Mouse (Mus musculus) heart, adult 2 months (tissue): ENCODE measurements around the gene Mon2. TPM values are rescaled to one million over a fixed set of nuclear protein-coding genes. Genes with fewer than 3 reads are reported as not detected.
"Not testable (repeated sequence)": the region's sequence is repeated elsewhere in the genome, so short reads cannot be mapped to it uniquely, and the experiment has no call there.

Experiments used
- DNase-seq, 2 experiments: peaks; one replicate each; pipeline ENCODE4 v3.0.0; 2021
- H3K27ac ChIP-seq: fragments of 200-600 bp; 2 replicates; pipeline ENCODE4 v1.8.1; 2022
- H3K27me3 ChIP-seq: fragments of 200-500 bp; 2 replicates; pipeline ENCODE4 v1.6.1; 2012; ENCODE audit warnings: mild to moderate bottlenecking, low read length, inconsistent platforms, mixed read lengths; ENCODE audit not compliant: control insufficient read depth, insufficient read depth
- H3K36me3 ChIP-seq: fragments of 200-500 bp; 2 replicates; pipeline ENCODE4 v1.6.1; 2012; ENCODE audit warnings: low read length, inconsistent platforms; ENCODE audit not compliant: control insufficient read depth, insufficient read depth
- H3K4me1 ChIP-seq: fragments of 200-500 bp; 2 replicates; pipeline ENCODE4 v1.6.1; 2011; ENCODE audit warnings: low read length; ENCODE audit not compliant: control insufficient read depth, insufficient read depth
- H3K4me3 ChIP-seq: fragments of 200-600 bp; 2 replicates; pipeline ENCODE4 v1.8.1; 2022
- H3K79me2 ChIP-seq: fragments of 200-500 bp; replicated peaks from 2 replicates; pipeline ENCODE4 v1.6.1; 2012; ENCODE audit warnings: mild to moderate bottlenecking, inconsistent platforms, low read length, moderate library complexity, mixed read lengths; ENCODE audit not compliant: control insufficient read depth, insufficient read depth
- H3K9ac ChIP-seq: fragments of 200-500 bp; 2 replicates; pipeline ENCODE4 v1.6.1; 2012; ENCODE audit warnings: low read depth, mild to moderate bottlenecking, control low read depth, inconsistent platforms, low read length, mixed read lengths
- CTCF ChIP-seq: fragments of 200-600 bp; IDR thresholded peaks from 2 replicates; pipeline ENCODE4 v1.8.1; 2022; ENCODE audit warnings: antibody characterized with exemption, mild to moderate bottlenecking, moderate library complexity
- EP300 ChIP-seq: fragments of 200-500 bp; IDR thresholded peaks from 2 replicates; pipeline ENCODE4 v1.6.1; 2011; ENCODE audit warnings: low read depth, low read length, control low read depth; ENCODE audit not compliant: insufficient read depth
- POLR2A ChIP-seq: fragments of 200-500 bp; IDR thresholded peaks from 2 replicates; pipeline ENCODE4 v1.6.1; 2011; ENCODE audit warnings: mild to moderate bottlenecking, low read depth, low read length, control low read depth; ENCODE audit not compliant: insufficient read depth
- WGBS: fragments of 180-500 bp; shearing (Covaris S2); methylation state at CpG from one replicate; pipeline ENCODE4 v1.1.7; 2018; 5-methylcytosine and 5-hydroxymethylcytosine counted together
- intact Hi-C: fragments of 180-260 bp; cut with DNase I; formaldehyde crosslinking; loops from one replicate; pipeline ENCODE4 v1.15.1; 2025
- polyA plus RNA-seq: library from polyadenylated mRNA; depleted of rRNA; stranded (reverse); fragments of >200 nt; gene quantifications from 2 replicates; pipeline ENCODE4 v1.2.3, GENCODE M21; 2012
- total RNA-seq, 2 experiments: library from RNA; stranded (reverse); gene quantifications; 2 replicates each; pipeline ENCODE4 v1.2.3; 2021

Mon2 gene
- total and polyA plus RNA-seq, 3 experiments: 29.0 to 39.5 (median 35.7) TPM

DNA sequence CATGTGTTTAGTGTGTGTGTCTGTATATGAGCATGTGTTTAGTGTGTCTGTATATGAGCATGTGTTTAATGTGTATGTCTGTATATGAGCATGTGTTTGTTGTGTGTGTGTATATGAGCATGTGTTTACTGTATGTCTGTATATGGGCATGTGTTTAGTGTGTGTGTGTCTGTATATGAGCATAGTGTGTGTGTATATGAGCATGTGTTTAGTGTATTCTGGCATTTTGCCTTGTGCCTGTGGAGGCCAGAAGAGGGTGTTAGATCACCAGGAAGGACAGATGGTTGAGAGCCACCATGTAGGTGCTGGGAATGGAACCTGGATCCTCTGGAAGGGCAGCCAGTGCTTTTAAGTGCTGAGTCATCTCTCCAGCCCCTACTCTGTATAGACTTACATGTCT is 96.9 kb downstream of the Mon2 start:
- H3K27me3 ChIP-seq: no peaks in the 10 kb centered on the region
- no peak overlapping the region for H3K4me3 ChIP-seq
- no peak for DNase-seq
- TF ChIP-seq EP300: no peak
- H3K4me1 ChIP-seq: peaks cover 4% of the 10 kb centered on the region
- intact Hi-C loops: no loop called here
- no peak overlapping the region for H3K27ac ChIP-seq
- H3K36me3 ChIP-seq: peaks cover 16% of the 10 kb centered on the region
- H3K9ac ChIP-seq: no peak overlapping the region
- no peaks in the 10 kb centered on the region for H3K79me2 ChIP-seq

DNA sequence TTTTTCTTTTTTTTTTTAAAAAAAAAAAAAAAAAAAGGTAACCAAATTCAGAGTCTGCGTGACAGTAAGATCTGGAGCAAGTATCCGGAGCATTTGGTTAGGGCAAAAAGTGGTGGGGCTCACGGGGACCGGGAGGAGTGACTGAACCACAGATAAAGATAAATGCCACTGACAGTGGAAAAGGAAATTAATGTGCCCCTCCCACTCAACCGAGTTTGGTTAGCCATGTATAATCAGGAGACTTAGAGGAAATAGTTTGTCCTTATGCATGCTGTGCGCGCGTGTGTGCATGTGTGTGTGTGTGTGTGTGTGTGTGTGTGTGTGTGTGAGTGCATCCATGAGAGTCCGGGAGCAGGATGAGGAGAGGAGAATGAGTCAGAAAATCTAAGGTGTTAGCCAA is 100.3 kb downstream of the Mon2 start:
- Histone ChIP-seq H3K4me1 (peaks cover 1% of the 10 kb centered on the region; the same call in 1 of the 2 replicates), H3K79me2 (no peaks in the 10 kb centered on the region), H3K9ac (no peak overlapping the region), H3K27me3 (no peaks in the 10 kb centered on the region), H3K4me3 (no peak overlapping the region), H3K36me3 (no peaks in the 10 kb centered on the region), H3K27ac (no peak overlapping the region)
- 49% methylated on average over 9 of the region's 9 CpGs for WGBS
- TF ChIP-seq CTCF (no peak), EP300 (no peak), POLR2A (no peak)
- DNase-seq: no peak
- intact Hi-C loops: no loop called here

DNA sequence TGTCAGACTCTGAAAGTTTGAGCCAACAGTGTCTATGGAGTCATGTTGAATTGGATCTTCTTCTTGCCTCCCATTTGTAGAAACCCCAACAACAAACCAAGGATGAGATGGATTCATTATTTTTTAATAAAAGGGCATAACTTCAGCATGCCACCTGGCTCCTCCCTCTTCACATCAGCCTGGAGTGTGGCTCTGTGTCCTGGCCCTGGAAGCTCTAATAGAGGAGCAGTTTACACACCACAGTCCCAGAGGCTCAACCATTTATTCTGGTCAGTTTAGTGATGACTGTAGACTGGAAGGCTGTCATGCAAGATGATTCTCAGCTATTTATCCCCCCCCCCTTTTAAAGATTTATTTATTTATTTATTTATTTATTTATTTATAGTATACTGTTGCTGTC is 103.1 kb downstream of the Mon2 start:
- no peak overlapping the region for H3K27ac ChIP-seq
- intact Hi-C loops: no loop called here
- no peaks in the 10 kb centered on the region for H3K36me3 ChIP-seq
- H3K4me1 ChIP-seq: peaks cover 1% of the 10 kb centered on the region; the same call in 1 of the 2 replicates
- TF ChIP-seq CTCF: no peak
- H3K4me3 ChIP-seq: no peak overlapping the region
- no peaks in the 10 kb centered on the region for H3K27me3 ChIP-seq
- H3K9ac ChIP-seq: no peak overlapping the region
- no peaks in the 10 kb centered on the region for H3K79me2 ChIP-seq
- DNase-seq: no peak

DNA sequence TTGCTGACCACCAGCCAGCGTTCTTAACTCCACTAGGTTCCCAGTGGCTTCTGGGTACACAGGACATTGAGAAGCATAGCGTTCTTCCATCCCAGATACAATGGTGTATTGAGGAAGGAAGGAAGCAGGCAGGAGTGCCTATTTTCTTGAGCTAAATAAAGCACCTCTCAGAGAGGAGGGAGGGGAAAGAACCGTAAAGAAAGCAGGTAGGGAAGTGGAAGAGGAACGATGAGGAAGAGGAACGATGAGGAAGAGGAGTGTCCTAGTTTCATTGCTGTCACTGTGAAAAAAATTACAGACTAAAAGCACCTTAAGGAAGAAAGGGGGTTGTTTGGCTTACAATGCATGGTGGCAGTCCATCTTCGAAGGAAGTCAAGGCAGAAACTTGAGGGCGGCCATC is 106.1 kb downstream of the Mon2 start:
- Histone ChIP-seq H3K79me2 (no peaks in the 10 kb centered on the region), H3K27ac (no peak overlapping the region), H3K27me3 (no peaks in the 10 kb centered on the region), H3K4me1 (no peaks in the 10 kb centered on the region; the same call in 1 of the 2 replicates), H3K4me3 (no peak overlapping the region), H3K36me3 (no peaks in the 10 kb centered on the region), H3K9ac (no peak overlapping the region)
- DNase-seq: no peak
- WGBS: 64% methylated on average over 7 of the region's 7 CpGs
- TF ChIP-seq EP300: no peak
- TF ChIP-seq POLR2A: no peak
- TF ChIP-seq CTCF: no peak
- intact Hi-C loops: no loop called here

DNA sequence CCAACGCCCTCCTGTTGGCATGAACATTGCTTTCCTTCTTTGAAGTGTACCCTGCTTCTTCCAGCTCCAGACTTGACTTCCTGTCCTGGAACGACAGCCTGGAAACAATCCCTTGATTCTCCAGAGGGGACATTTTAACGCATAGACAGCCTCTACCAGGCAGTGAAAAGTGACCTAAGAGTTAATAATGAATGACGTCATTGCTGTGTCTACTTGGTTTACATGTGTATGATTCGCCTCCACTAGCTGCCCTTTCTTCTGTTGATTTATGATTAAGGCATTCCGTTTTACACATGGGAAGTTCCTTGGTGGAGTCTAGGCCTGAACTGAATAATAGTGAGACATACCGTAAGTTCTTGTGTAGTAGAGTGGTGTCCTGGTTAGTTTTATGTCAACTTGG is 109.9 kb downstream of the Mon2 start:
- Histone ChIP-seq H3K4me1 (peaks cover 2% of the 10 kb centered on the region), H3K27ac (no peak overlapping the region), H3K79me2 (no peaks in the 10 kb centered on the region), H3K4me3 (no peak overlapping the region), H3K36me3 (no peaks in the 10 kb centered on the region), H3K27me3 (no peaks in the 10 kb centered on the region), H3K9ac (no peak overlapping the region)
- DNase-seq: no peak
- intact Hi-C loops: no loop called here
- TF ChIP-seq EP300 (no peak), POLR2A (no peak), CTCF (no peak)
- WGBS: 49% methylated on average over 7 of the region's 7 CpGs

DNA sequence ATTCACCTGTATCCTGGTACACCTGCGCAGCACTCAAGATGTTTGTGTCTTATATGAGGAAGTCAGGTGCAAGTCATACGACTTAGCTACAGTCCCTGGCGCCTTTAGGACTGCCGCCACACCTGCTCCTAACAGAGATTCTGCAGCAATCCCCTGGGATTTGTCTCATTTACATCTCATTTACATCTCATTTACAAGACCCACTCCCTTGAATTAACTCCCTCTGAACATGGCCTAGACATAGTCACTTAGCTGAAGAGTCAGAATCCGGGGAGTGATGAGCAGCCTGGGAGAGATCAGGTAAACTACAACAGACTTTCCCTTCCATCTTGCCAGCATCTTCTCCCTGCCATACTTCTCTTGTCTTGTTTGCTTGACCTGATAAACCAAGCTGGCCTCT is 110.7 kb downstream of the Mon2 start:
- not testable (repeated sequence) for H3K4me1 ChIP-seq, H3K27ac ChIP-seq, H3K4me3 ChIP-seq, H3K79me2 ChIP-seq, H3K9ac ChIP-seq, H3K27me3 ChIP-seq, H3K36me3 ChIP-seq, DNase-seq
- 94% methylated on average over 5 of the region's 5 CpGs for WGBS
- intact Hi-C loops: loop anchor here (2.0 kb wide), 1 partner anchor 17 kb away; no protein-coding TSS in a partner anchor

DNA sequence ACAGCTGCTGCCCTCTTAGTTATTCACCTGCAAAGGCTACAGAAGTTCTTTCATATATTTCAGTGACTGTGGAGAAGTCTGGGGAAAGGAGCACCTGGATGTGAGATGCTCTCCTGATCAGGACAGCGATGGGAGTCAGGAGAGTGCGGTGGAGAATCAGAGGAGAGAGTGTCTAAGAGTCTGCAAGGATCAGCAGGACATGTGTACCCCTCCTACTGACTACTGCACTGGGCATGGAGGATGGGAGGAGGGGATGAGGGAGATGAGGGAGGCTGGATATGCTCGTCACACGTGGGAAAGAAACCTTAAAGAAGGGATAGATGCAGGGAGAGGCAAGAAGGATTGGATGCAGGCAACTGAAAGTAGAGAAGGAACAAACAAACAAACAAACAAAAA is 112.1 kb downstream of the Mon2 start:
- no peak overlapping the region for H3K4me3 ChIP-seq
- TF ChIP-seq CTCF (no peak), EP300 (no peak), POLR2A (no peak)
- no peak overlapping the region for H3K27ac ChIP-seq
- H3K79me2 ChIP-seq: no peaks in the 10 kb centered on the region
- intact Hi-C loops: loop anchor here (2.0 kb wide), 1 partner anchor 19 kb away; no protein-coding TSS in a partner anchor
- peaks cover 2% of the 10 kb centered on the region for H3K4me1 ChIP-seq
- DNase-seq: no peak
- no peaks in the 10 kb centered on the region for H3K27me3 ChIP-seq
- no peaks in the 10 kb centered on the region for H3K36me3 ChIP-seq
- 62% methylated on average over 4 of the region's 4 CpGs for WGBS
- no peak overlapping the region for H3K9ac ChIP-seq
